Mouse (Mus musculus) CD8-positive naive resting alpha-beta T cell, adult 2 months (primary cell): ENCODE results near the gene Mup9.
"Not testable (repeated sequence)": the region's sequence is repeated elsewhere in the genome, so short reads cannot be mapped to it uniquely, and the experiment has no call there.

Experiments used
- DNase-seq, 2 experiments: peaks; one replicate each; pipeline ENCODE4 v3.0.0; 2022; ENCODE audit warnings: low read depth in 2 of 2, low spot score in 2 of 2

Mup9 gene

GRCm38 (mm10) chr4:60421852-60422251, at the start of gene Mup9:
Gene Mup9 (minus strand): TSS chr4:60421952.
- not testable (repeated sequence) for DNase-seq
